Mouse (Mus musculus): ENCODE data around the gene Ifna15.

The Ifna15 gene

GRCm38 (mm10) chr4:88513743-88514142 is 44.3 kb downstream of the Ifna15 start:
- DNase-seq (ENCODE audit: low spot score): no peak

Measured in embryo, embryonic 10 days (tissue).